Mouse (Mus musculus) liver, embryonic 13.5 days (tissue): ENCODE data around the gene Cntnap5a. TPM values are rescaled to one million over a fixed set of nuclear protein-coding genes. Genes with fewer than 3 reads are reported as not detected.
"Not testable (repeated sequence)": the region's sequence is repeated elsewhere in the genome, so short reads cannot be mapped to it uniquely, and the experiment has no call there.

Experiments used
- ATAC-seq: fragments of 200-750 bp; cut with Nextera tagmentation; 2 replicates; pipeline ENCODE4 v1.8.0; 2017; ENCODE audit warnings: low read depth, mild to moderate bottlenecking, moderate number of reproducible peaks, moderate library complexity
- DNase-seq: peaks from one replicate; pipeline ENCODE4 v3.0.0; 2022
- H3K27ac ChIP-seq: fragments of 300-500 bp; sonication (generic); 2 replicates; pipeline ENCODE4 v1.5.1; 2015; ENCODE audit warnings: moderate library complexity, mild to moderate bottlenecking, inconsistent platforms
- H3K27me3 ChIP-seq: fragments of 300-500 bp; sonication (generic); 2 replicates; pipeline ENCODE4 v1.6.1; 2015; ENCODE audit warnings: mild to moderate bottlenecking, inconsistent platforms
- H3K36me3 ChIP-seq: fragments of 300-500 bp; sonication (generic); 2 replicates; pipeline ENCODE4 v1.6.1; 2015; ENCODE audit warnings: mild to moderate bottlenecking, inconsistent platforms
- H3K4me1 ChIP-seq: fragments of 300-500 bp; sonication (generic); replicated peaks from 2 replicates; pipeline ENCODE4 v1.6.1; 2015; ENCODE audit warnings: inconsistent platforms
- H3K4me2 ChIP-seq: fragments of 300-500 bp; sonication (generic); 2 replicates; pipeline ENCODE4 v1.6.1; 2015; ENCODE audit warnings: inconsistent platforms, mild to moderate bottlenecking, moderate library complexity
- H3K4me3 ChIP-seq: fragments of 300-500 bp; sonication (generic); replicated peaks from 2 replicates; pipeline ENCODE4 v1.5.1; 2015; ENCODE audit warnings: mild to moderate bottlenecking, inconsistent platforms
- H3K9ac ChIP-seq: fragments of 300-500 bp; sonication (generic); 2 replicates; pipeline ENCODE4 v1.6.1; 2015; ENCODE audit warnings: mild to moderate bottlenecking, inconsistent platforms
- H3K9me3 ChIP-seq: fragments of 300-500 bp; sonication (generic); replicated peaks from 2 replicates; pipeline ENCODE4 v1.6.1; 2016; ENCODE audit warnings: inconsistent platforms
- WGBS: fragments of 180-500 bp; shearing (Covaris S2); methylation state at CpG from one replicate; pipeline ENCODE4 v1.1.7; 2015; ENCODE audit not compliant: insufficient replicate concordance; 5-methylcytosine and 5-hydroxymethylcytosine counted together
- polyA plus RNA-seq: library from polyadenylated mRNA; unstranded; fragments of >200 nt; fragmentation: Nextera tagmentation; extraction: Ambion mirVana; gene quantifications from 2 replicates; pipeline ENCODE4 v1.2.1, GENCODE M21; 2015

Cntnap5a gene
- polyA plus RNA-seq, 1 experiment from 2014 or later, result not detected

GRCm38 (mm10) chr1:116107010-116107723 lies 422.6 kb downstream of the Cntnap5a start:
- Histone ChIP-seq H3K9me3 (no peaks in the 10 kb centered on the region), H3K27me3 (no peaks in the 10 kb centered on the region), H3K36me3 (no peaks in the 10 kb centered on the region), H3K4me3 (no peak overlapping the region), H3K27ac (no peak overlapping the region), H3K9ac (no peak overlapping the region), H3K4me1 (no peaks in the 10 kb centered on the region), H3K4me2 (no peak overlapping the region)
- DNase-seq (no peak), ATAC-seq (no peak)
- 62% methylated on average over 3 of the region's 3 CpGs for WGBS

- H3K4me2 ChIP-seq, result no peak overlapping the region
- no peaks in the 10 kb centered on the region for H3K36me3 ChIP-seq
- DNase-seq (no peak), ATAC-seq (no peak)
- H3K4me3 ChIP-seq, result no peak overlapping the region
- H3K4me1 ChIP-seq, result no peaks in the 10 kb centered on the region
- H3K9me3 ChIP-seq, result no peaks in the 10 kb centered on the region
- H3K9ac ChIP-seq, result no peak overlapping the region
- no peak overlapping the region for H3K27ac ChIP-seq
- no peaks in the 10 kb centered on the region for H3K27me3 ChIP-seq
Observed at GRCm38 (mm10) chr1:116107724-116108058, 423.1 kb downstream of the Cntnap5a start.

DNA sequence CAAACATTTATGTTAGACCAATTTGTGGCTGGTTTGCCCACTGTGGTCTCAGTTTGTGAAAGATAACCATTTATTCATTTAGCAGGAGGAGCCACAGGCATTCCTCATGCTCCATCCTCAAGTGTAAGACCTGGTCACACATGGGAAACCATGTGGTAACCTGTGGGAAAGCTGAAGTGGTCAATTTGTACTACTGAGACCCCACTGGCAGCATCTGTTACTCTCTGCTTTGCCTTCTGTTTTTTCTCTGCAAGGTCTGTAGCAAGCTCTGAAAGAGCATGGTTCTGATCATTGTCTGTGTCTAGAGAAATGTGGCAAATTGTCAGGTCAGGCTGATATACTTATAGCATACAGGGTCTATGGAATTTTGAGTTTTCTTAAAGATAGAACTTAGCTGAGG lies 423.8 kb downstream of the Cntnap5a start:
- no peaks in the 10 kb centered on the region for H3K9me3 ChIP-seq
- no peak for ATAC-seq

GRCm38 (mm10) chr1:116125767-116126166 lies 441.2 kb downstream of the Cntnap5a start:
- Histone ChIP-seq H3K4me3 (no peak overlapping the region), H3K4me1 (no peaks in the 10 kb centered on the region), H3K27me3 (no peaks in the 10 kb centered on the region), H3K27ac (no peak overlapping the region), H3K4me2 (no peak overlapping the region), H3K9ac (no peak overlapping the region), H3K9me3 (no peaks in the 10 kb centered on the region), H3K36me3 (no peaks in the 10 kb centered on the region)
- ATAC-seq (no peak), DNase-seq (no peak)
- WGBS, result 38% methylated on average over 1 of the region's 1 CpGs

More for the DNA sequence above, 423.8 kb downstream of the Cntnap5a start:
- Histone ChIP-seq H3K27ac (no peak overlapping the region), H3K4me3 (no peak overlapping the region), H3K4me2 (no peak overlapping the region), H3K4me1 (no peaks in the 10 kb centered on the region), H3K27me3 (no peaks in the 10 kb centered on the region), H3K36me3 (no peaks in the 10 kb centered on the region), H3K9ac (no peak overlapping the region)
- no peak for DNase-seq

DNA sequence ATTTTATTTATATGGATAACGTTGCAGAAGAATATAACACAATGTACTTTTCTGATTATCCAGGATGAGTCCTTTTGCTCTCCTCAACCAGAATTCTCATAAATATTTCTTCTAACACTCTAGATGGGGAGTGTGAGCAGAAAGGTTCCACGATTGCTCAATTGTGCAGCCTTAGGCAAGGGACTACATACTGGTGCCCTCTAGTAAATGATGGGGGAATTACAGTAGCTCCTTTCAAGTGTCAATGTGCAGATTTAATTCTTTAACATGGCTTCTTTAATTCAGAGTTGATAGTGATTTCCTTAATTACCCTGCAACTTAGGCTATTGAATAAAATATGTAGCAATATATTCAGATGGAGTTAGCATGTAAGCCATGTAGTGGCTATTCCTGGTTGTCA lies 442.5 kb downstream of the Cntnap5a start:
- DNase-seq (no peak), ATAC-seq (no peak)
- Histone ChIP-seq H3K4me1 (no peaks in the 10 kb centered on the region), H3K9me3 (no peaks in the 10 kb centered on the region), H3K27ac (no peak overlapping the region), H3K36me3 (no peaks in the 10 kb centered on the region), H3K4me3 (no peak overlapping the region), H3K27me3 (no peaks in the 10 kb centered on the region), H3K4me2 (no peak overlapping the region), H3K9ac (no peak overlapping the region)
- 67% methylated on average over 2 of the region's 2 CpGs for WGBS

DNA sequence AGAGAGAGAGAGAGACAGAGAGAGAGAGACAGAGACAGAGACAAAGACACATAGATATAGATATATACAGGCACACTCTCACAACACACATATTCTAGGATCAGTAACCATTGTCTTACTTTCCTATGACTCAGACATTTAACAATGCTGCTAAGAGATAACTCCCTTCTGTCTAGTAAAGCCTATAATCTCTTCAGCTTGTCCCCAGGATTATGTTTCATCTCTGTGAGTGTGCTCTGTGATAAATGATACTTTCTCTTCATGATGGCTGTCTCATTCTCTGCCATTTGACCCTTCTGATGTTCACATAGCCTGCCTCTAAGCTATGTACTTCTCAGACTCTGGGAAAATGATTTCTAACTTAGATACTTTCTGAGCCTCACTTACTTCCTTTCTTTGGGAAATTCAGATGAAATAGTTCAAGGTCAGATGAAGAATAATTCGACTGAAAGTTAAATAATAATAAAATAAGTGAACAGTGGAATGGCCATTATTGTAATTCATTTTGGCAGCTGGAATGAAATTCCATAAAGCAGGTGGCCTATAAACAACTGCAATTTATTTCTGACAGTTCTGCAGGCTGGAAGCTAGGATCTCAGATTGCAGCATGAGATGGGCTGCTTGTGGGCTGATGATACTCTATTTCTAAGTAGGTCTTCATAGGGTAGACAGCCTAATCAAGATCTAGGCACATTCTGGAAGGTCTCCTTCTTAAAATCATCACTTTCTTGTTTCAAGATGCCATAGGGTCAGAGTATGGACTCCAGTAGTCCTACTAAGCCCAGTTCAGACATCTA lies 444.1 kb downstream of the Cntnap5a start:
- Histone ChIP-seq H3K27ac (no peak overlapping the region), H3K4me2 (no peak overlapping the region), H3K4me1 (no peaks in the 10 kb centered on the region), H3K9me3 (no peaks in the 10 kb centered on the region), H3K9ac (no peak overlapping the region), H3K4me3 (no peak overlapping the region), H3K27me3 (no peaks in the 10 kb centered on the region), H3K36me3 (no peaks in the 10 kb centered on the region)
- DNase-seq, result no peak
- ATAC-seq, result no peak
- WGBS, result 37% methylated on average over 1 of the region's 1 CpGs

DNA sequence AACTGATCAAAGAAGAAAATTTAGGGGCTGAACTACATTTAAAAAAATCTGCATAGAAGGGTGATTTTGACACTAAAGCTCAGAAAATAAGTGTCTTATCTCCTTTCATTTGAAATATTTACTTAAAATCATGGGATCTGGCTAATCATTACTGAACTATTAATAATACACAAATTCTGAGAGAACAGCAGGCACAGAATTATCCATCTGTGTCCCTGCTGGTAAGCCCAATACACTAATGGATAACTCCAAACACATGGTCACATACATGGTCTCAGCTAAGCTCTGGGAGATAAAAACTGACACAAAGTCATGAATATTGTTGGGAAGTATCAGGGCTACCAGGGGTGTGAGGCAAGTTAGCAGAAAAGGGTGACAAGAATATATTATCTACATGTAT lies 447.9 kb downstream of the Cntnap5a start:
- no peaks in the 10 kb centered on the region for H3K4me1 ChIP-seq
- no peak overlapping the region for H3K4me2 ChIP-seq
- H3K27me3 ChIP-seq, result no peaks in the 10 kb centered on the region
- DNase-seq (no peak), ATAC-seq (no peak)
- H3K9ac ChIP-seq, result no peak overlapping the region
- H3K9me3 ChIP-seq, result no peaks in the 10 kb centered on the region
- H3K36me3 ChIP-seq, result no peaks in the 10 kb centered on the region
- no peak overlapping the region for H3K27ac ChIP-seq
- H3K4me3 ChIP-seq, result no peak overlapping the region

DNA sequence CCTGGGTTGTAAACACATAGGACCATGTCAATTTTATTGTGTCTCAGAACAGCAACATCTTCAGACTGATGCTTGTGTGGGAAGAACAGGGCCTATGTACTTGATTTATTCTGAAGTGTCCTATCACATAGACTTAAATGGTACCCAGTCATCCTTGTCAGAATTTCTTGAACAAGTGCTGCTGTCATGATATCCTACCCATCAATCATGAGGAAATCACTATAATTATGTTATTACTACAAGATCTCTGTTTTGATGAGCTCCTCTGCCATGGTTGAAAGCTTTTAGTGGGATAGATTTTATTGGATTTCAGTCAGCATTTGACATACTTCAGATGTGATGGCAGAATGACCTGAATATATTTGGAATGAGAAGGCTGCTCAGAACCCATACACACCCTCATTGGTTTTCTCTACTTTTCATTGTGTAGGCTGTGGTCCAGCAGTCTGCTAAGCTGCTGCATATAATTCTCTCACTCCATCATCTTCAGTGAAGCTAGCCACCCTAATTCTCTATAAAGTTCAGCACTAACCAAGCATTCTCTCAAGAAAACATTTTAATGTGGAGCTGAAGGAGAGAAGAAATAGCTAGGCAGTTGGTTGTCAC lies 465.3 kb downstream of the Cntnap5a start:
- no peaks in the 10 kb centered on the region for H3K36me3 ChIP-seq
- no peaks in the 10 kb centered on the region for H3K27me3 ChIP-seq
- no peak overlapping the region for H3K9ac ChIP-seq
- no peak overlapping the region for H3K4me2 ChIP-seq
- H3K4me3 ChIP-seq, result no peak overlapping the region
- DNase-seq, result no peak
- no peak for ATAC-seq
- no peaks in the 10 kb centered on the region for H3K9me3 ChIP-seq
- no peak overlapping the region for H3K27ac ChIP-seq
- no peaks in the 10 kb centered on the region for H3K4me1 ChIP-seq

DNA sequence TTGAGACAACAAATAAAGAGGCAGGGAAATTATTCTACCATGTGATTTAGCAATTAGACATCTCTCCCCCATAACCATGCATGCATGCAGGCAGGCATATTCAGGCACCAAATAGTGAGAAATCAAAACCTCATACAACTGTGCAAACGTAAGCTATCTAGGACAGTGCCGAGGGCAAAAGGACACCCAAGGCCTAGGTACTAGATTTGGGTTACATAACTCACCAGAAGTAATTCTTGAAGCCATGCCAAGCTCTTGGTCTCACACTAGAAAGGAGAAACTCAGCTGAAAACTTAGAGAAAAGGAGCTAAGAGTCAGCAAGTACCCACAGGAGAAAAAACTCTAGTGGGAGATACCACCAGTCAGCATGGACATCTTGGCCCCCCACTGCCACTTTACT lies 499.9 kb downstream of the Cntnap5a start:
- Histone ChIP-seq H3K36me3 (no peaks in the 10 kb centered on the region), H3K9ac (no peak overlapping the region), H3K27me3 (no peaks in the 10 kb centered on the region), H3K4me1 (no peaks in the 10 kb centered on the region), H3K4me3 (no peak overlapping the region), H3K27ac (no peak overlapping the region), H3K9me3 (no peaks in the 10 kb centered on the region), H3K4me2 (no peak overlapping the region)
- no peak for ATAC-seq
- 61% methylated on average over 2 of the region's 2 CpGs for WGBS
- no peak for DNase-seq

GRCm38 (mm10) chr1:116188142-116188541 lies 503.6 kb downstream of the Cntnap5a start:
- H3K4me2 ChIP-seq, H3K27ac ChIP-seq, H3K4me3 ChIP-seq, DNase-seq, H3K9ac ChIP-seq, ATAC-seq, H3K27me3 ChIP-seq, H3K36me3 ChIP-seq, H3K4me1 ChIP-seq, H3K9me3 ChIP-seq: not testable (repeated sequence)
- 68% methylated on average over 1 of the region's 1 CpGs for WGBS

DNA sequence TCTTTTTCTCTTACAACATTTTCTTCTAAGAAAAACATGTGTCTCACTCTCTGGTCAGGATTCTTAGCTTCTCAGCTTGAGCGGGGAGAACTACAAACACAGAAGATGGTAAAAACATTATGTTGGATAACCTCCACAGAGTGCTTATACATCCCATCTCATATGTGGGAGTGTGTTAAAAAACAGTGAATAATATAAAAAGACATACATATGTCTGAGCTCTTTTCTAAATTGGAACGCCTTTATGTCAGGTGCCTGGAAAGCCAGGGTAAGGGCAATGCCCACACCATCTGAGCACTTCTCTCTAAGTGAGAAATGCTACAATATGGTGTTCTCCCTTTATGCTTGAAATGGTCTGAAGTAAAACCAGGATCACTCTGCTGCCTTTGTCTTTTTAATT lies 507.7 kb downstream of the Cntnap5a start:
- Histone ChIP-seq H3K4me3 (no peak overlapping the region), H3K9me3 (no peaks in the 10 kb centered on the region), H3K27ac (no peak overlapping the region), H3K27me3 (no peaks in the 10 kb centered on the region), H3K4me1 (no peaks in the 10 kb centered on the region), H3K9ac (no peak overlapping the region), H3K4me2 (no peak overlapping the region), H3K36me3 (no peaks in the 10 kb centered on the region)
- DNase-seq, result no peak
- ATAC-seq, result no peak
- WGBS, result 72% methylated on average over 2 of the region's 2 CpGs

GRCm38 (mm10) chr1:116216883-116217282 lies 532.3 kb downstream of the Cntnap5a start:
- H3K9me3 ChIP-seq, result no peaks in the 10 kb centered on the region
- H3K27ac ChIP-seq, result no peak overlapping the region
- no peaks in the 10 kb centered on the region for H3K36me3 ChIP-seq
- H3K4me1 ChIP-seq, result no peaks in the 10 kb centered on the region
- ATAC-seq (no peak), DNase-seq (no peak)
- no peak overlapping the region for H3K9ac ChIP-seq
- no peak overlapping the region for H3K4me2 ChIP-seq
- H3K4me3 ChIP-seq, result no peak overlapping the region
- no peaks in the 10 kb centered on the region for H3K27me3 ChIP-seq
